Mouse (Mus musculus) gastrocnemius, adult 18-20 months (tissue): ENCODE measurements around the gene Gm13695. TPM values are rescaled to one million over a fixed set of nuclear protein-coding genes. Genes with fewer than 3 reads are reported as not detected.
"Not testable (repeated sequence)": the region's sequence is repeated elsewhere in the genome, so short reads cannot be mapped to it uniquely, and the experiment has no call there.

Source experiments
- DNase-seq: peaks from one replicate; pipeline ENCODE4 v3.0.0; 2021; ENCODE audit warnings: low spot score
- long read RNA-seq, 2 experiments: library from polyadenylated mRNA; stranded (forward); transcript quantifications; one replicate each; pipeline ENCODE4 v2.0.0; 2021
- total RNA-seq, 2 experiments: library from RNA; stranded (reverse); gene quantifications; 2 replicates each; pipeline ENCODE4 v1.2.3; 2021

The Gm13695 gene
- under 1 TPM in 1 of 2 experiments, not detected in 1; 0.64 TPM for total RNA-seq
- long read RNA-seq, experiment 1: 0 reads
- long read RNA-seq, experiment 2: 0 reads

GRCm38 (mm10) chr2:83967013-83967412 lies at the start of gene Gm13695:
Gene Gm13695 (plus strand): TSS chr2:83967313.
- DNase-seq: not testable (repeated sequence)

GRCm38 (mm10) chr2:83929478-83930088 lies 37.5 kb upstream of the Gm13695 start:
- no peak for DNase-seq

- DNase-seq: no peak
Measured at GRCm38 (mm10) chr2:83940931-83941361, 26.2 kb upstream of the Gm13695 start, which contains the start of gene Zswim2. Gene Zswim2 (minus strand): TSS chr2:83941228.

- DNase-seq: no peak
Measured at GRCm38 (mm10) chr2:83941378-83941777, 25.7 kb upstream of the Gm13695 start.

GRCm38 (mm10) chr2:83941792-83942191 lies 25.3 kb upstream of the Gm13695 start:
- DNase-seq: no peak

GRCm38 (mm10) chr2:83955393-83955792 lies 11.7 kb upstream of the Gm13695 start, which contains the start of gene Gm13698:
Gene Gm13698 (plus strand): TSS chr2:83955693.
- not testable (repeated sequence) for DNase-seq

GRCm38 (mm10) chr2:83961203-83961602 lies 5.9 kb upstream of the Gm13695 start, which contains the start of gene Gm13693:
Gene Gm13693 (plus strand): TSS chr2:83961503.
- DNase-seq: not testable (repeated sequence)

GRCm38 (mm10) chr2:83972823-83973222 lies 5.7 kb downstream of the Gm13695 start, which contains the start of gene Gm13696:
Gene Gm13696 (plus strand): TSS chr2:83973123.
- not testable (repeated sequence) for DNase-seq

GRCm38 (mm10) chr2:83978633-83979032 lies 11.5 kb downstream of the Gm13695 start, which contains the start of gene Gm13694:
Gene Gm13694 (plus strand): TSS chr2:83978933.
- DNase-seq: not testable (repeated sequence)

- DNase-seq: not testable (repeated sequence)
Measured at GRCm38 (mm10) chr2:83984443-83984842, 17.3 kb downstream of the Gm13695 start, which contains the start of gene Gm13697. Gene Gm13697 (plus strand): TSS chr2:83984743.

GRCm38 (mm10) chr2:83990253-83990652 lies 23.1 kb downstream of the Gm13695 start, which contains the start of gene Gm13691:
Gene Gm13691 (plus strand): TSS chr2:83990553.
- DNase-seq: not testable (repeated sequence)

GRCm38 (mm10) chr2:83993639-83994255 lies 26.6 kb downstream of the Gm13695 start:
- not testable (repeated sequence) for DNase-seq

GRCm38 (mm10) chr2:83994526-83994925 lies 27.4 kb downstream of the Gm13695 start:
- not testable (repeated sequence) for DNase-seq

GRCm38 (mm10) chr2:84008913-84009312 lies 41.8 kb downstream of the Gm13695 start:
- DNase-seq: no peak

GRCm38 (mm10) chr2:84009818-84010217 lies 42.7 kb downstream of the Gm13695 start:
- no peak for DNase-seq

GRCm38 (mm10) chr2:84014572-84014971 lies 47.5 kb downstream of the Gm13695 start:
- no peak for DNase-seq

GRCm38 (mm10) chr2:84016291-84016690 lies 49.2 kb downstream of the Gm13695 start:
- not testable (repeated sequence) for DNase-seq

- no peak for DNase-seq
Measured at GRCm38 (mm10) chr2:84018330-84018729, 51.2 kb downstream of the Gm13695 start.
